Mouse (Mus musculus): ENCODE measurements around the gene Camta1. TPM values are rescaled to one million over a fixed set of nuclear protein-coding genes. Genes with fewer than 3 reads are reported as not detected.

Camta1 gene
- polyA plus RNA-seq, 1 experiment from 2014 or later, result 81.8 TPM

GRCm38 (mm10) chr4:151283092-151283741 is 578.5 kb downstream of the Camta1 start:
- WGBS, result 32% methylated on average over 16 of the region's 16 CpGs
- Histone ChIP-seq H3K27ac (ENCODE audit: low read length) (no peak overlapping the region), H3K4me3 (replicated peaks; ENCODE audit: low read length) (no peak overlapping the region), H3K9ac (ENCODE audit: low read length) (no peak overlapping the region), H3K27me3 (ENCODE audit: control insufficient read depth, insufficient read depth, low read length) (no peaks in the 10 kb centered on the region), H3K4me1 (ENCODE audit: control insufficient read depth, insufficient read depth, low read length) (no peaks in the 10 kb centered on the region), H3K4me2 (ENCODE audit: low read depth, low read length) (no peak overlapping the region), H3K9me3 (replicated peaks; ENCODE audit: control insufficient read depth, low read length) (no peaks in the 10 kb centered on the region), H3K36me3 (ENCODE audit: control insufficient read depth, insufficient read depth, low read length) (no peaks in the 10 kb centered on the region)
- no peak for ATAC-seq (ENCODE audit: insufficient read depth, low FRiP score)

- ATAC-seq (ENCODE audit: insufficient read depth, low FRiP score), result no peak
- H3K27me3 ChIP-seq (ENCODE audit: control insufficient read depth, insufficient read depth, low read length), result no peaks in the 10 kb centered on the region
- no peaks in the 10 kb centered on the region for H3K36me3 ChIP-seq (ENCODE audit: control insufficient read depth, insufficient read depth, low read length)
- no peaks in the 10 kb centered on the region for H3K4me1 ChIP-seq (ENCODE audit: control insufficient read depth, insufficient read depth, low read length)
- H3K9ac ChIP-seq (ENCODE audit: low read length), result no peak overlapping the region
- H3K4me3 ChIP-seq (replicated peaks; ENCODE audit: low read length), result no peak overlapping the region
- no peak overlapping the region for H3K27ac ChIP-seq (ENCODE audit: low read length)
- no peak overlapping the region for H3K4me2 ChIP-seq (ENCODE audit: low read depth, low read length)
- H3K9me3 ChIP-seq (replicated peaks; ENCODE audit: control insufficient read depth, low read length), result no peaks in the 10 kb centered on the region
- 67% methylated on average over 14 of the region's 14 CpGs for WGBS
Measured at GRCm38 (mm10) chr4:151282103-151282502, 579.6 kb downstream of the Camta1 start.

GRCm38 (mm10) chr4:151275292-151275691 is 586.4 kb downstream of the Camta1 start:
- H3K9me3 ChIP-seq (replicated peaks; ENCODE audit: control insufficient read depth, low read length), result no peaks in the 10 kb centered on the region
- no peak overlapping the region for H3K4me3 ChIP-seq (replicated peaks; ENCODE audit: low read length)
- no peak overlapping the region for H3K27ac ChIP-seq (ENCODE audit: low read length)
- no peak overlapping the region for H3K9ac ChIP-seq (ENCODE audit: low read length)
- no peak for ATAC-seq (ENCODE audit: insufficient read depth, low FRiP score)
- H3K4me1 ChIP-seq (ENCODE audit: control insufficient read depth, insufficient read depth, low read length), result no peaks in the 10 kb centered on the region
- H3K4me2 ChIP-seq (ENCODE audit: low read depth, low read length), result no peak overlapping the region
- 59% methylated on average over 13 of the region's 13 CpGs for WGBS
- no peaks in the 10 kb centered on the region for H3K27me3 ChIP-seq (ENCODE audit: control insufficient read depth, insufficient read depth, low read length)
- no peaks in the 10 kb centered on the region for H3K36me3 ChIP-seq (ENCODE audit: control insufficient read depth, insufficient read depth, low read length)

- Histone ChIP-seq H3K4me1 (ENCODE audit: control insufficient read depth, insufficient read depth, low read length) (no peaks in the 10 kb centered on the region), H3K36me3 (ENCODE audit: control insufficient read depth, insufficient read depth, low read length) (no peaks in the 10 kb centered on the region), H3K27ac (ENCODE audit: low read length) (no peak overlapping the region), H3K27me3 (ENCODE audit: control insufficient read depth, insufficient read depth, low read length) (no peaks in the 10 kb centered on the region), H3K4me2 (ENCODE audit: low read depth, low read length) (no peak overlapping the region), H3K9ac (ENCODE audit: low read length) (no peak overlapping the region), H3K4me3 (replicated peaks; ENCODE audit: low read length) (no peak overlapping the region), H3K9me3 (replicated peaks; ENCODE audit: control insufficient read depth, low read length) (no peaks in the 10 kb centered on the region)
- no peak for ATAC-seq (ENCODE audit: insufficient read depth, low FRiP score)
- 57% methylated on average over 14 of the region's 14 CpGs for WGBS
Measured at GRCm38 (mm10) chr4:151263786-151264414, 597.8 kb downstream of the Camta1 start.

- 73% methylated on average over 7 of the region's 7 CpGs for WGBS
Measured at GRCm38 (mm10) chr4:151263052-151263451, 598.6 kb downstream of the Camta1 start.

GRCm38 (mm10) chr4:151256622-151257021 is 605.1 kb downstream of the Camta1 start:
- no peak for ATAC-seq (ENCODE audit: insufficient read depth, low FRiP score)
- 64% methylated on average over 4 of the region's 4 CpGs for WGBS
- Histone ChIP-seq H3K36me3 (ENCODE audit: control insufficient read depth, insufficient read depth, low read length) (no peaks in the 10 kb centered on the region), H3K27ac (ENCODE audit: low read length) (no peak overlapping the region), H3K27me3 (ENCODE audit: control insufficient read depth, insufficient read depth, low read length) (no peaks in the 10 kb centered on the region), H3K9ac (ENCODE audit: low read length) (no peak overlapping the region), H3K9me3 (replicated peaks; ENCODE audit: control insufficient read depth, low read length) (no peaks in the 10 kb centered on the region), H3K4me2 (ENCODE audit: low read depth, low read length) (no peak overlapping the region), H3K4me3 (replicated peaks; ENCODE audit: low read length) (no peak overlapping the region), H3K4me1 (ENCODE audit: control insufficient read depth, insufficient read depth, low read length) (no peaks in the 10 kb centered on the region)

More at GRCm38 (mm10) chr4:151263052-151263451, 598.6 kb downstream of the Camta1 start:
- Histone ChIP-seq H3K9me3 (replicated peaks; ENCODE audit: control insufficient read depth, low read length) (no peaks in the 10 kb centered on the region), H3K4me1 (ENCODE audit: control insufficient read depth, insufficient read depth, low read length) (no peaks in the 10 kb centered on the region), H3K27ac (ENCODE audit: low read length) (no peak overlapping the region), H3K27me3 (ENCODE audit: control insufficient read depth, insufficient read depth, low read length) (no peaks in the 10 kb centered on the region), H3K4me3 (replicated peaks; ENCODE audit: low read length) (no peak overlapping the region), H3K4me2 (ENCODE audit: low read depth, low read length) (no peak overlapping the region), H3K9ac (ENCODE audit: low read length) (no peak overlapping the region), H3K36me3 (ENCODE audit: control insufficient read depth, insufficient read depth, low read length) (no peaks in the 10 kb centered on the region)
- ATAC-seq (ENCODE audit: insufficient read depth, low FRiP score), result no peak

GRCm38 (mm10) chr4:151250824-151251223 is 610.9 kb downstream of the Camta1 start:
- ATAC-seq (ENCODE audit: insufficient read depth, low FRiP score), result no peak
- H3K27ac ChIP-seq (ENCODE audit: low read length), result no peak overlapping the region
- WGBS, result 82% methylated on average over 6 of the region's 6 CpGs
- no peak overlapping the region for H3K9ac ChIP-seq (ENCODE audit: low read length)
- H3K36me3 ChIP-seq (ENCODE audit: control insufficient read depth, insufficient read depth, low read length), result no peaks in the 10 kb centered on the region
- H3K4me3 ChIP-seq (replicated peaks; ENCODE audit: low read length), result no peak overlapping the region
- H3K4me2 ChIP-seq (ENCODE audit: low read depth, low read length), result no peak overlapping the region
- no peaks in the 10 kb centered on the region for H3K4me1 ChIP-seq (ENCODE audit: control insufficient read depth, insufficient read depth, low read length)
- H3K27me3 ChIP-seq (ENCODE audit: control insufficient read depth, insufficient read depth, low read length), result no peaks in the 10 kb centered on the region
- no peaks in the 10 kb centered on the region for H3K9me3 ChIP-seq (replicated peaks; ENCODE audit: control insufficient read depth, low read length)

GRCm38 (mm10) chr4:151245068-151245797 is 616.4 kb downstream of the Camta1 start:
- no peak overlapping the region for H3K4me3 ChIP-seq (replicated peaks; ENCODE audit: low read length)
- 54% methylated on average over 7 of the region's 7 CpGs for WGBS

GRCm38 (mm10) chr4:151243445-151243844 is 618.2 kb downstream of the Camta1 start:
- no peaks in the 10 kb centered on the region for H3K27me3 ChIP-seq (ENCODE audit: control insufficient read depth, insufficient read depth, low read length)
- no peaks in the 10 kb centered on the region for H3K36me3 ChIP-seq (ENCODE audit: control insufficient read depth, insufficient read depth, low read length)
- H3K4me3 ChIP-seq (replicated peaks; ENCODE audit: low read length), result no peak overlapping the region
- no peaks in the 10 kb centered on the region for H3K4me1 ChIP-seq (ENCODE audit: control insufficient read depth, insufficient read depth, low read length)
- no peak for ATAC-seq (ENCODE audit: insufficient read depth, low FRiP score)
- no peak overlapping the region for H3K27ac ChIP-seq (ENCODE audit: low read length)
- 58% methylated on average over 9 of the region's 9 CpGs for WGBS
- no peak overlapping the region for H3K9ac ChIP-seq (ENCODE audit: low read length)
- H3K9me3 ChIP-seq (replicated peaks; ENCODE audit: control insufficient read depth, low read length), result no peaks in the 10 kb centered on the region; the same call in 1 of the 2 replicates
- H3K4me2 ChIP-seq (ENCODE audit: low read depth, low read length), result no peak overlapping the region

More at GRCm38 (mm10) chr4:151245068-151245797, 616.4 kb downstream of the Camta1 start:
- ATAC-seq (ENCODE audit: insufficient read depth, low FRiP score), result no peak
- Histone ChIP-seq H3K9ac (ENCODE audit: low read length) (no peak overlapping the region), H3K9me3 (replicated peaks; ENCODE audit: control insufficient read depth, low read length) (no peaks in the 10 kb centered on the region; the same call in 1 of the 2 replicates), H3K36me3 (ENCODE audit: control insufficient read depth, insufficient read depth, low read length) (no peaks in the 10 kb centered on the region), H3K4me2 (ENCODE audit: low read depth, low read length) (no peak overlapping the region), H3K4me1 (ENCODE audit: control insufficient read depth, insufficient read depth, low read length) (no peaks in the 10 kb centered on the region), H3K27ac (ENCODE audit: low read length) (no peak overlapping the region), H3K27me3 (ENCODE audit: control insufficient read depth, insufficient read depth, low read length) (no peaks in the 10 kb centered on the region)
